Mouse (Mus musculus): ENCODE data around the gene Tsen54. TPM values are rescaled to one million over a fixed set of nuclear protein-coding genes. Genes with fewer than 3 reads are reported as not detected.

The Tsen54 gene
- 10 to 100 TPM; 10.3 to 11.1 TPM for total RNA-seq (2021)
- long read RNA-seq, experiment 1, transcript Tsen54-201 (11 exons, 1,979 nt), result major isoform, 7 of 21 reads
- long read RNA-seq, experiment 1, partial matches to known transcripts, result 2 of 21 reads
- long read RNA-seq, experiment 1, other reads (novel, unspliced or antisense), result 12 of 21 reads
- long read RNA-seq, experiment 2, transcript Tsen54-201 (11 exons, 1,979 nt), result major isoform, 5 of 14 reads
- long read RNA-seq, experiment 2, partial matches to known transcripts, result 1 of 14 reads
- long read RNA-seq, experiment 2, other reads (novel, unspliced or antisense), result 8 of 14 reads

DNA sequence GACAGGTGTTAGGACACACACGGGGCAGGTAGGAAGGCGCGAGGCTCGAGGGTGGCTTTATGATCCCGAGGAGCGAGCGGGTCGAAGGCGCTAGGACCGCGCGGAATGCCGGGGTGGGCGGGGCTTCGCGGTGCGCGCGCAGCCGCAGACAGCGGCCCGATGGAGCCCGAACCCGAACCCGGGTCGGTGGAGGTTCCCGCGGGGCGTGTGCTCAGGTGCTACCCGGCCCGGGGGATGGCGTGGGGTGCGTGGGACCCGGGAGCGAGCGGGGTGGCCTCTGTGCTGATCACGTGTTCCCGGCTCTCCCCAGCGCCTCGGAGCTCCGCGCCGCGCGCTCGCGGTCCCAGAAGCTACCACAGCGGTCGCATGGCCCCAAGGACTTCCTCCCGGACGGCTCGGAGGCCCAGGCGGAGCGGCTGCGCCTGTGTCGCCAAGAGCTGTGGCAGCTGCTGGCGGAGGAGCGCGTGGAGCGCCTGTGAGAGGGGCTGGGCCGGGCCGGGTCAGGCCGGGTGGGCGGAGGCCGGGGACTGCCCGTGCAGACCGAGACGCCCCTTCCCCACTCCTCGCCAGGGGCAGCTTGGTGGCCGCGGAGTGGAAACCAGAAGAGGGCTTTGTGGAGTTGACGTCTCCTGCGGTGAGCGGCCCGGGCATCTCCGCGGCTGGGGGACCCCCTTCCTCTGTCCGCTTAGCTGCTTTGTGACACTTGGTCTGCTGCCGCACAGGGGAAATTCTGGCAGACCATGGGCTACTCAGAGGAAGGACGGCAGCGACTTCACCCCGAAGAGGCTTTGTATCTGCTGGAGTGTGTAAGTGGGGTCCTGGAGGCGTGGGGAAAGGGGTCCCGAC, at the start of gene Tsen54:
Gene Tsen54, plus strand, starts transcription at position 120 of the 846 bp plus-strand sequence.
- peak; percentile 92 for DNase-seq

DNA sequence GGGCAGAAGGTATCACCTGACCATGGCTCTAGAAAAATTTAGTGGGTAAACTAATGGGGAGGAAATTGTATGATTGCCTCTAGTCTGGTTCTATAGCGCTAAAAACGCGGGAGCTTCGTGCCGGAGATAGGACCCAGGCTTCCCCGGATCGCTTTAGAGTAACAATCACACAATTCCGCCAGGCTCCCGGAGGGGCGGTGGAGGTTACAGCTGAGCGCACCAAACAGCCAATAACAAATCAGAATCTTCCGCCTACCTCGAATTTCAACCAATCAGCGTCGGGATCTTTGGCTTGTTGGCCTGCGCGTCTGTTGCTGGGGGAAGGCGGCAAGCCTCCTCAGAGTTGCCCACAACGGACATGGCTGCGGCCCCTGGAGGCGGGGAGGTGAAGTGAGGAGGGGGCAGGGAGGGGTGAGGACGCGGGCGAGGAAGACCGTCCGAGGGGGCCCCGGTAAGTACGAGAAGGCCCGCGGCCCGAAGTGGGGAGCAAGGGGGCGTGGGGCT, 49.4 kb upstream of the Tsen54 start, which contains the start of gene Tmem94:
Gene Tmem94, plus strand, starts transcription at position 331 of the 504 bp plus-strand sequence.
- DNase-seq, result peak; percentile 93

DNA sequence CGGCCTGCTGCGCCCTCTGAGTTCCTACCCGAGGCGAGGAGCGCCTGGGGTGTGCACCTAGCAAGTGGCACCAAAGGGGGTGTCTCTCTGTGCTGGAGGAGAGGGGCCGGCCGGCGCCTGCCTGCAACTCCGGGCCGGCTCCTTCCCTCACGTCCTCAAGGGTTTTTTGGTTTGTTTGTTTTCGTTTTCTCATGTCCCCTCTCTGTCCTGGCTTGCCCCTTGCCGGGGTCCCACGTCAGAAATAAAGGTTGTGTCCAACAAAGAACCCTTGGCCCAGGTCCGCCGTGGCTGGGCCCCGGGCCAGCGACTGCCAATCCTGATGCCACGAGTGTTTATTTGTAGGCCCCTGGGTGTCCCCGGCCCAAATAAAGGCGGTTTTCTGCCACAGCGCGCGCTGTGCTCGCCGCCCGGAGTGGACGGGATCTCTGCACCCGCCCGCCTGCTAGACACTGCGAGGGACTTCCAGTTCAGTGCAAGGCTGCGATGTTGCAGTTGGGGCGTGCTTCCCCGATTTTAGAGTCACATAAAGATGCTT, 48.9 kb upstream of the Tsen54 start:
- peak; percentile 64 for DNase-seq

DNA sequence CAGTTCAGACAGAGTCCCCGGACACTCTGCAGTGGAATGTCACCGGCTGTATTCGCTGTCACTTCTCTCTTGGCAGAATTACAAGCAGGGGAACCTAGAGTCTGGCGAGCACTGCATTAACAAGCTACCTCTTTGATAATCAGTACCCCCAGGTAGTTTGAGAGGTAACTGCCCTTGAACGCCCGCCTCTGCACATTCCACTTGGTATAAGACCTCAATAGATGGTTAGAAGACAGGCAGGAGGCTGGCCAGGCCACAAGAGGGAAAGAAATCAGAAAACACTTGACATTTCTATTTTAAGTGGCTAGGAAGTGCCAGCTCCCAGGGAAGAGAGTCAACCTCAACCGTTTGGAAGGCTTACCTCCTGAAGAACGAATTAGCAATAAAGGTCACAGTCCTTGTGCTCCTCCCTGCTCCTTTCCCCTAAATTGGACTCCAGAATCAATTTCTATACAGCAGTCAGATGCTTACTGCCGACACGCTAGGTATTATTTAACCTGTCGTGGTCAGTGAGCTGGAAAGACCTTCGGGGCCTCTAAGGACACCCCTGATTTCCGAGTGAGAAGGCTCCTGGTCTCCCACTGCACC, 48.1 kb upstream of the Tsen54 start:
- DNase-seq, result no peak

DNA sequence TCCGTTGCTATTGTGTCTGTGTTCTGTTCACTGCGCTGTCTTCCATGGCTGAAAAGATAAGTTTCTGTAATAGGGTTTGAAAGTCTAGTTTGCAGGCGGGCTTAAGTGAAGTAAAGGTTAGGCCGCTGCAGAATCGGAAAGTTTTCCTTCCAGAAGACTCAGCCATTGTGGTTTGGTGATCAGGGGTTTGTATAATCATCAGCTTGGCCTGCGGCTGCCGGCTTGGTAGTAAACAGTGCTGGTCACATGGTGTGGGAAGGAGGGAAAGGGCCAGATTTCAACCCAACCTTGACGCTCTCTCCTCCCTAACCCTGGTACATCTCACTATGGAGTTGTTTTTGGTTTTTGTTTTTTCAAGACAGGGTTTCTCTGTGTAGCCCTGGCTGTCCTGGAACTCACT, 47.5 kb upstream of the Tsen54 start:
- DNase-seq, result no peak

DNA sequence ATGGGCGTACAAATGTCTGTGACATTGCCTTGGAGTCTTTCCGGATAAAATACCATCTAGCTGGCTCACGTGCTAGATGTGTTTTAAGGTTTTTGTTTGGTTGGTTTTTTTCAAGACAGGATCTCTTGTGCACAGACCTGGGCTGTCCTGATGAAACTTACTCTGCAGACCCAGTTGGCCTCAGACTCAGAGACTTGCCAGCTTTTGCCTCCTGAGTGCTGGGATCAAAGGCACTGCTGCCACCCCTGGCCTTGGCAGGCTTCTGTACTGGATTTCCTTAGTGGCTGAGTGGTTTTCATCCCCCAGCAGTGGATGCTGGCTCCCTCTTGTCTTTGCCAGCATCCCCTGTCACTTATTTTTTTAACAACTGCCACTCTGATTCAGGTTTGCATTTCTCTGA, 45.6 kb upstream of the Tsen54 start:
- DNase-seq, result no peak

DNA sequence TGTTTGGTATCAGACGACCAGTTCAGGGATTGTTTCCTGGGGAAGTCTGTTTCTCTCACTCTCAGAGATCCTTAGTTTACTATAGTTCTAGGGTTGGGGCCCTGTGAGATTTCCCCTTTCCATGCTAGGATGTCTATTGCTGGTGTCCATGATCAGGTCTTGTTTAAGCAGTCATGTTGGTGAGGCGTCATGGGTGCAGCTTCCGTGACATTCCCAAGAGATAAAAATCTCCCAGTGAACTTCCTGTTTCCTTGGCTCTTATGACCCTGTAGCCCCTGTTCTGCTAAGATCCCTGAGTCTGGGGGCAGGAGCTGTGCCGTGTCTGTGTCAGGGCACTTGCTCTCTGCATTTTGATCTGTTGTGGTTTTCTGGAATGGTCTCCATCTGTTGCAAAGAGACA, 39.9 kb upstream of the Tsen54 start:
- DNase-seq, result no peak

DNA sequence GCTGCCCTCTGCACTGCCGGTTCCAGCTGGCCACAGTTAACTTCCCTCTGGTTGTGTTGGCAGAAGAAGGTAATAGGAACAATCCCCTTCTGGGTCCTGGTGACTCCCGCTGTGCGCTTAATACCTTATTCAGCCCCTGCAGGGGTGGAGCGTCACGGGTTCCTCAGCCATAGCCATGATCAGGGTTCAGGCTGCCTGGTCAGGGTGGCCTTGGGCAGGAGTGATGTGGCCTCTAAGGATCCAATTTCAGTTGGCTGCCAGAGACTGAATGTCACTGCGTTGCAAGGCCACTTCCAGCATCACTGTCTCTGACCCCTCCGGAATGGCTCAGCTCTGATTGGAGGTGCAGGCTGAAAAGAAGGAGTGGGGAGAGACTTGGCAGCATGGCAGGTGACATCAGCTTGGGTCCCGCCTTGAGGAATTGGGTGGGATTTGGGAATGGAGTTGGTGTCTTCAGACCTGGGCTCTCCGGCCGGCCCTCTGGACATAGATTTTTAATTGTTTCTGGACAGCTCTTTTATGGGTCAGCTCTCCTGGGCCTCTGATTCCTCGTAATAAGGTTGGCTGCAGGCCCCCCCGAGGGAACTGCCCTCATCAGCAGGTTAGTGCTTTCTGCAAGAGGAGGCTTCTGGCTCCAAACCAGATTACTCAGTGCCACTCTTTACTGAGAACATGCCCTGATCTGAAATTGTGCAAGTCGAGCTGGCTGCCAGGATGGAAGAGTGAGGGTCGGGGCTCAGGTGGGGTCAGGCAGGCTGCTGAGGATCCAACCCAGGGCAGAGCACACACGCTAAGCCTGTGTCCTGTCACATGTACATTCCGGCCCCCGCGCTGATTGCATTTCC, 38.5 kb upstream of the Tsen54 start:
- peak; percentile 49 for DNase-seq

DNA sequence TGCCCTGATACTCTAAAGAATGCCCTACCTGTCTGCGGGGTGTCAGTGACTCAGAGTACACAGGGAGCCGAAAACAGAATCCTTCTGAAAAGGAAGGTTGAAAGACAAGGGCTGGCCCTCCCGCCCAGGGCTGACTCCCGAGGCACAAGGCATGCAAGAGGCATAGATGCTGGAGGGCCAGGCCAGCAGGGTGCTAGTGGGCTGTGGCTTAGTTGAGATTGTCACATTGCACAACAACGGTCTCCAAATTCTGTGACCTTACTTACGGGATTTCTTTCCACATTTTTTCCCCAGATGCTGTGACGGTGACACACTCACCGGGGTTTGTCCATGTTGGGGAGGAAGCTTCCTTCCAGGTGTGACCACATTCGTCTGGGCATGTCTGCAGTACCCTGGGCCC, 37.6 kb upstream of the Tsen54 start:
- DNase-seq, result no peak

DNA sequence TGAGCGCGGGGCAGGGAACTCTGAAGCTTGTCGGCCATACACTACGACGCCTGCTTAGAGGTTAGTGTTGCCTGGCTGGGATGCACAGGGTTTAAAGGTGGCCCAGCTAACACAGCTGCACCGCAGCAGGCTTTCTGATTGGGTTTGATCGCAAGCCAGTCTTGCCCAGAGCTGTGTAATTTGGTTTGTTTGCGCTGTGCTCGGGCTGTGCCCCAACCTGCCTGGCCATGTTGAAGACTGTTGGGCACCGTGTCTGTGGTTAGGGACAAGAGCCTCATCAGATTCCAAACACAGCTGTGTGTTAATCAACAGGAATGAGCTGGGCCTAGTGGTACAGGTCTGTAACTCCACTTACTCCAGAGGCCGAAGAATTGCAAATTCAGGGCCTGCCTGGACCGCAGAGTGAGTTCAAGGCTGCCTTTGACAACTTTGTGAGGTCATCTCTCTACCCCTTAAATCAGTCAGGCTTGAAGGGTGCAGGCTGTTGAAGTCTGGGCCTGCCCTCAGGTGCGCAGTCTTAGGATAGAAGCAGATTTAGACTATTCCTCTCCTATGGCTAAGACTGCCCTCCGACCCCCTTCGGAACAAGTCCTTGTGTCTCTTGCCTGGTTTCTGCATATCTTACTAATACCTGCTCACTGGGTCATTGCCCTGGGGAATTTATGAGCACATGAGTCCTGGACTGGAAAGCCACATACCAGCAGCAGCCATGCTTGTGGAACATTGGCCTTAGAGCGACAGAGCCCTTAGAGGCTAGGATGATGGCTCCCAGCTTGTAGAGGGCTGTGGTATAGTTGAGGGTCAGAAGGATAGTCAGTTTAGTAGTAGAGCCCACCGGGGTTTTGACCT, 36.8 kb upstream of the Tsen54 start:
- DNase-seq, result peak; percentile 6

DNA sequence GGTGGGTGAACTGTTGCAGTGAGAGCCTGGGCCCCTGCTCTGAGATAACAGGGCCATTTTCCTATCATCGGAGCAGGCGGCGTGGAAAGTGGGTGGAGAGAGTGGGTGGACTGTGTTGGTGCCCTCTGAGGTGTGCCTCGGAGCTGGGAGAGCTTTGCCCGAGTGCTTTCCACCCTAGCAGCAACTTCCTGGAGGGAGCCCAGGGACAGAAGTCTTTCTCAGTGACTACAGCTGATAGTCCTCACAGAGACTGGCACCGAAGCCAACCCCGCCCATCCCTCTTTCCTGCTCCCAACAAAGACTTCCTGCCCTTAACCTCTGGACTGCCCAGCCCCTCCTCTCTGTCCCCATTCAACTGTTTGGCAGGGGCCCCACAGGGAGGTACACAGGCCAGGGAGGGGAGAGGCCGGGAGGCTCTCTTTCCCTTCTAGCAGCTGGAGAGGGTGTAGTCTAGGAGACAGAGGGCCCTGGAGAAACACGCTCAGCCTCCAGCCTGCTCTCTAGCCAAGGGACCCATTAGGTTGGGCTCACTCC, 35.4 kb upstream of the Tsen54 start:
- DNase-seq, result peak; percentile 78

DNA sequence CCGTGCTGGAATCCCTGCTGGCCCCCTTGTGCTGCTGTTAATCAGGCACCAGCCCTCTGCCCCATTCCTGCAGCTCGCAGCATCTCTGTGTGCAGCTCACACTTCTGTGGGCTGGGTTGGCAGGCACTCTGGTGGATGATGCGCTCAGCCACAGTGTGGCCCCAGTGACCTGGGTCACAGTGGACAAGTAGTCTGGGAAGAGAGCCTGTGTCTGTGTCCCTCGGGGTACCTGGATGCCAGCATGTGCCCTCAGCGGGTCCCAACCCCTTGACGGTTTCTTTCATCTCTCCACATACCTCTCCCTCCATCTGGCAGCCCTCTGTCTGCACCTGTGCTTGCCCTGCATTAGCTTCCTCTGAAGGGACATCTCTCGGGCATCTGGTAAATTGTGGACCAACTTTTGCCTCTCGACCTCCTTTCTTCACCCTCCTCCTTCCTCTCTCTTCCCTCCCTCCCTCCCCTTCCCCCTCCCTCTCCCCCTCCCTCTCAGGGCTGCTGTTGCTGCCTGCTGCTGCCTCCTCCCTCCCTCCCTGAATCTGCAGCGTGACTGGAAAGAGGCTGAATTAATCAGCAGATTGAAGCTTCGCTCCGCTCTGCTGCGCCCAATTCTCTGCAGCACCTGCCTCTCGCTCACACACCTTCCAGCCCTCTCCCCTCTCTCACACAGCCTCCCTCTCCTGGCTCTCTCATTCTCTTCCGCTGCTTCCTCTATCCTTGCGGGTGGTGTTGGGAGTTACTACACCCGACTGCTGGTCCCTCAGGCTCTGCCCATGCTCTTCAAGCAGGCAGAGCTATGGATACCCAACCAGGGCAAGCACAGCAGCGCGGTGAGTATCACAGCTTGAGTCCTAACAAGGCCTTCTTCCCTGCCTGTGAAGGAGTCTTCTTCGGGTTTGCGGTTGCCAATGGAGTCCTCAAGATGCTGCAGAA, 34.1 kb upstream of the Tsen54 start:
- peak; percentile 18 for DNase-seq

DNA sequence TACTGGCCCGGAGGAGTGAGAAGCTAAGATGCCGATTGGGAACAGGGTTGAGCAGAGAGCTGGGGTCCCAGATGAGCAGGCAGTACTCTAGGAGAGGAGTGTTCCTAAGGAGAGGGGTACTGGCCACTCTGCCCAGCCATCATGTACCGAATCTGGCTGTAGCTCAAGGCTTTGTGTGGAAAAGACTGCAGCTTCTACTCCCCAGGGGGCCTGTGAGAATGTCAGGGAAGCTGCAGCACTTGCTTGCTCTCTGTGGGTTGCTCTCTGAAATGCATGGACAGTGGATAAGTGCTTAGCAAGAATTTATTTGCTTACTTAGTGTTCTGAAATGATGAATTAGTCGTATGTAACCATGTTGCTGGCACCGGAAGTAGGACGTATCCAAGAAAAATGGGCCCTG, 28.1 kb upstream of the Tsen54 start:
- DNase-seq, result peak; percentile 7

DNA sequence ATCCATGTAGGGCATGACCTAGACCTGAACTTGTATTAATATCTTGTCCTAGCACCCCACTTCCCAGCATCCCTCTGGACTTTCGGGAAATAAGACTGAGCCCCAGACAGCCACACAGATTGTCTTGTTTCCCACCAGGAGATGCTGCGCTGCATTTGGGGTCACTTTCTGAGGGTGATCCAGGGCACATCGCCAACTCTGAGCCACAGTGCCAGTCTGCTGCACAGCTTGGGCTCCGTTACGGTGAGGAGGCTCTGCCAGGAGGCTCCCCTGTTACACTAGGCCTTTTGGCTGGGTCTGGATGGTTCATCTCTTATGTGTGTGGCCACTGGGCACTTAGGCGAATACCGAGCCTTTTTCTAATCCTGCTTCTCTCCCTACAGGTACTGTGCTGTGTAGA, 24.7 kb upstream of the Tsen54 start:
- DNase-seq, result no peak

DNA sequence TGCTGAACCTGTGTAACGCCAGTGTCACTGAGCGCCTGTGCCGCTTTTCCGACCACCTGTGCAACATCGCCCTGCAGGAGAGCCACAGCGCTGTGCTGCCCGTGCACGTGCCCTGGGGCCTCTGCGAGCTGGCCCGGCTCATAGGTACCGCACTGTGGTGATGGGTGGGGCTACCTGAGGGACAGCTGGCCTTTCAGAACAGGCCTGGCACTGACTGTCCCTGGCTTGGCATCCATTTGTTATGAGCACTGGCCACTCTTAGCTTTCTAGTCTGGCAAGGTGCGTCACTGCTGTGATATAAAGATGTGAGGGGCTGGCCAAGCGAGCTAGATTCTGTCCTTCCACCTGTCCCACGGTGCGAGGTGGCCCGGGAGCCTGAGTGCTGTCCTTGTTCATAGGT, 22.6 kb upstream of the Tsen54 start:
- DNase-seq, result peak; percentile 5

DNA sequence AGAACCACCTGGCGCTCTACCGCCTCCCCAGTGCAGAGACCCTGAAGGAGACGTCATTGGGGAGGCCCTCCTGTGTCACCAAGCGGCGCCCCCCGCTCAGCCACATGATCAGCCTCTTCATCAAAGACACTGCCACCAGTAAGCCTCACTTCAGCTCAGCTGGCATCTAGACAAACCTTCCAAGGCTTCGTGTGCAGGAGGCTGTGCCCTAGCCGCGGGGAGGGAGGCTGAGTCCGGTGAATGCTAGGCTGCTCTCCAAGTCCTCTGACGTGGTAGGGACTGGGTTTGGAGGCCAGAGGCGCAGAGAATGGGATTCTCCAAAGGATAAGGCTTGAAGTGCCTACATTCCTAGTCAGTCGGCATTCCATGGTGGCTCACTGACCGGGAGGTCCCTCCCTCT, 22.2 kb upstream of the Tsen54 start:
- DNase-seq, result no peak

DNA sequence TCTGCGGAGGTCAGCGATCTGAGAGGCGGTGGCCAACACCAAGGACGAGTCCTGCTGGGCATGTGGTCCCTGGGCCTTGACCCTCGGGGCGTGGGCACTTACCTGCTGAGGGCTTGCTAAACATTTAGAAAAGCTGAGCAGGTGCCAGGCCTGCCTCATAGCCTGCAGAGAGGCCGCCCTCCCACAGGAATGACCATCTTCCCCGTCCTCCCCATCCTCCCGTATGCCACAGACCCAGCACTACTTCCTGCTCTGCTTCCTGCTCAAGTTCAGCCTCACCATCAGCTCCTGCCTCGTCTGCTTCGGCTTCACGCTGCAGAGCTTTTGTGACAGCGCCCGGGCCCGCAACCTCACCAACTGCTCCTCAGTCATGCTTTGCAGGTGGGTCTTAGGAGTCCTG, 17.6 kb upstream of the Tsen54 start:
- no peak for DNase-seq

DNA sequence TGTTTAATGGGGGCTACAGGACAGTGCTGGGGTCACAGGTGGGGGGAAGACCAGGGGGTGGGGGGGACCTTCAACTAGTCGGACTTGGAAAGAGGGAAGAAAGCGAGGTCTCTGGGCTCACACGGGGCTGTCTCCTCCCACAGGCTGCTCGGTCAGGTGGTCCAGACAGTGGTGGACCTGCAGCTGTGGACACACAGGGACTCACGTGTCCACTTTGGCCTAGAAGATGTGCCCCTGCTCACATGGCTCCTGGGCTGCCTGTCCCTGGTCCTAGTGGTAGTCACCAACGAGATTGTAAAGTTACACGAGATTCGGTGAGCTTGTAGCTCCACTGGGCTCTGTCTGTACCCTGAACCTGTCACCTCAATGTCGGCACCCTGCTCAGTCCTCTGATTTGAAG, 16.9 kb upstream of the Tsen54 start:
- no peak for DNase-seq

DNA sequence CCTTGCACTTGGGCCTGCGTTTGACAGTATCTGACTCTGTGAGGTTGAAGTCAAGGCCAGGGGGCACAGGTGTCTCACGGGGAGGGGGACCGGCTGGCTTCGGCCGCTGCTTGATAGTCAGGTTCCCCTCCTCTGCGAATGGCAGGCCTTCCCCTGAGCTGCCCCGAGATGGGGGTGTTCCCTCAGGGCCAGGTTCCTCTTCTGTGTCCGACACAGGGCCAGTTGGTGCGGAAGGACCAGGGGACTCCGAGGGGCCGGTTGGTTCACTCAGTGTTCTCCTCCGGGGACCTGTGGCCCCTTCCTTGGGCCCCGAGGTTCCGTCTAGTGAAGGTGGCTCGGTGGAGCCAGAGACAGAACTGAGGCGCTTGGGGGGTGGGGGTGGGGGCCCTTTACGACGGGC, 13.5 kb upstream of the Tsen54 start:
- DNase-seq, result no peak

All from gastrocnemius, postnatal 10 days (tissue).